Mouse (Mus musculus) left cerebral cortex, adult 18-20 months (tissue): ENCODE results near the gene BC037034. TPM values are rescaled to one million over a fixed set of nuclear protein-coding genes. Genes with fewer than 3 reads are reported as not detected.
A peak's percentile ranks its signal among the peaks of the same experiment; 100 is the strongest.

ENCODE experiments used
- DNase-seq, 2 experiments: peaks; one replicate each; pipeline ENCODE4 v3.0.0; 2021 to 2022; ENCODE audit warnings: low spot score in 2 of 2, mixed read lengths in 1 of 2
- long read RNA-seq, 2 experiments: library from polyadenylated mRNA; stranded (forward); transcript quantifications; one replicate each; pipeline ENCODE4 v2.0.0; 2021
- total RNA-seq, 2 experiments: library from RNA; stranded (reverse); gene quantifications; 2 replicates each; pipeline ENCODE4 v1.2.3; 2021

BC037034 gene
- total RNA-seq = 10 to 100 TPM; 61.4 to 71.1 TPM
- long read RNA-seq, experiment 1, transcript BC037034-205 (10 exons, 2,093 nt) = minor isoform, 10 of 57 reads
- long read RNA-seq, experiment 1, transcript BC037034-201 (11 exons, 2,490 nt) = major isoform, 23 of 57 reads
- long read RNA-seq, experiment 1, partial matches to known transcripts = 6 of 57 reads
- long read RNA-seq, experiment 1, other reads (novel, unspliced or antisense) = 18 of 57 reads
- long read RNA-seq, experiment 2, transcript BC037034-201 (11 exons, 2,490 nt) = major isoform, 25 of 46 reads
- long read RNA-seq, experiment 2, partial matches to known transcripts = 10 of 46 reads
- long read RNA-seq, experiment 2, other reads (novel, unspliced or antisense) = 9 of 46 reads

DNA sequence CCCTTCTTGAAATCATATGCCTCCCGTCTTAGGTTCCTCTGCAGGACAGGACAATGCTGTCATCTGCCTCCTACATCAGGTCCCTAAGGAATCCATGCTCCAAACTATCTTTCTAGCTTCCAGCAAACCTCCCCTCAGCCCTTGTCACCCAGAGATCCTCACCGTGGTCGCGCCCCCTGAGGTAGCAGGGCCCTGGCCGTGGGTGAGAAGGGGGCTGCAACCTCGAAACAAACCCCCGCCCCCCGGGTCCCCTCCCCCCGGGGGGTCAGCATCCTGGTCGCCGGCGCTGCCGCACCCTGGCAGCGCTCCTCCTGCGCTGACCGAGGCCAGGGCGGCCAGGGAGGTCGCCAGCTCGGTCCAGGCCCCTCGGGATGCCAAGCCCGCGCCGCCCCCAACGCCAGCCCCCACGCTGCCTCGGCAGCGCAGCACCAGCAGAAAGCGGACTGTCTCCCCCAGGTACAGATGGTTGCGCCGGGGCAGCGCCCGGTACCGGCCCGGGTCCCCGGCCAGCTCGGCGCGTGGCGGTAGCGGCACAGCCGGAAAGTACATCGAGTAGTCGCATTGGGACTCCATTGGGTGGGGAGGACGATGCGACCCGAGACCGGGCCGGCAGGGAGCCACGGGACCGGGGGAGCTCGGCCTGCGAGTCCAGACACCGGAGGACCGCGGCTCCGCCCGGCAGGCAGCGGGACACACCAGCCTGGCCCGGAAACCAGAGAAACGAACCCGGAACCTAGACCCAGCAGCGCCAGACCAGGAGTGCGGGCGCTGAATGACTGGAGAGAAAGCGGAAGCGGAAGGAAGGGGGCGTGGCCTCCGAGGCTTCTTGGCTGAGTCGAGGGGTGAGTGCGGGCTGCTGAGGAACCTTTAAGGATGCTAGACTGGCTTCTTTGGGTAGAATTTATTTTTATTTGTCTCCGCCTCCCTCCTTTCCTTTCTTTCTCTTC, at the start of gene BC037034:
TSS of gene BC037034 (minus strand) at position 774 of the 947 bp plus-strand sequence.
- DNase-seq = peak; percentile 90 to 94

DNA sequence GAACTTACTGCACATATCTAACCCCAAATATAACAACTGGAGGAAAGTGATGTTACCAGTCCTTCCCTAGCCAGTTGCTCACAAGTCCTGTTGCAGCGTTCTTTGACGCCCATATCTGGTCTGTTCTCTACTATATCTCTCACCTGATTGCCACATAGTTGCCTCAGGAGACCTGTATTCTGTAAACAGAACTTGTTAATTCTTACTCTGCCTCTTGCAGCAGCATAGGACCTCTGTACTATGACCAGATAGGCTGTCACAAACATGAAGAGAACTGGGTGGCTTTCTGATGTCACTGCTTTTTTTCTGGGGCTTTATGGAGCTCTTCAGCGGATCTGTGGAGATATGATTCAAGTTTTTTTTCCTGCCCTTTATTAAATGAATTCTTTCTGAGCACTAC, 49.0 kb upstream of the BC037034 start:
- no peak for DNase-seq

DNA sequence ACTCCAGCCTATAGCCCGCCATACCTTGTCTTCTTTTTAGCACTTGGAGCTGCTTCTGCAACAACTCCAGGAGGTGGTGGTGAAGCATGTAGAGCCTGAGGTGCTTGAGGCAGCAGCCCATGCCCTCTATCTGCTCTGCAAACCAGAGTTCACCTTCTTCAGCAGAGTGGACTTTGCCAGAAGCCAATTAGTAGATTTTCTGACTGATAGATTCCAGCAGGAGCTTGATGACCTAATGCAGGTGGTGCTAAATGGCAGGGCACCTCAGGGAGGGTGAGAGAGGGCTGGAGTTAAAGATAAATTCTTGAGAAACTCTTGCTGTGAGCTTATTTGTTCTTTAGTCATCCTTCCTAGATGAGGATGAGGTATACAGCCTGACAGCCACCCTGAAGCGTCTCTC, 35.8 kb upstream of the BC037034 start:
- no peak for DNase-seq

DNA sequence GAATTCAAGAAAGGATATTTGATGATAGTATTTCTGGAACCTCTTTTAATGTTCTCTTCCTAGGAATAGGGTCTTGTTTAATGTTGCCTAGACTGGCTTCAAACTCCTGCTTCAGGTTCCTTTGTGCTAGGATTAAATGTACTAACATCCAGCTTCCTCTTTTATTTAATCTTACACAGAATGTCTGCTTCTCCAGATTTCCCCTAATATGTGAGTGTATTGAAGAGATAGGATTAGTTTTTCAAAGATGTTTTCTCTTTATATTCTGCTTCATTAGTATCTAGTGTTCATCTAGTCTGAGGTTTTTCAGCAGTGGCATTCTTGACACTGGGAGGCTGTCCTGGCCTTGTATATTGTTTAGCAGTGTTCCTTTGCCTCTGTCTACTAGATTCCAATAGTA, 30.3 kb upstream of the BC037034 start:
- DNase-seq = no peak

DNA sequence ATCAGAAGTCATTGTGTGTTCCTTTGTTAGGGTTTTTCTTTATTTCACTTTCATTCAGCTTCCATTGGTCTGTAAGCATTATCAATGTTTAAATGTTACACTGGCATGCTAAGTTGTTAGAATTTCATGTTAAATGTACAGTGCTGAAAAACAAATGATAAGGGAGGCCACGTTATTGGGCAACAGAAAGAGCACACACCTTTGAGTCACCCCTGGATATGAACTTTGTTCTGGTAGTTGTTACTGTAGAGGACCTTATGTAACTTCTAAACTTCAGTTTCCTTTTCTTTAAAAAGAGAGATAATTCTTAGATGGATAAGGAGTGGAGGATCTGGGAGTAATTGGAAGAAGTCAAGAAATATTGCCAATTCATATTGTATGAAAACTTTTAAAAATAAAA, 27.8 kb upstream of the BC037034 start:
- DNase-seq = no peak

DNA sequence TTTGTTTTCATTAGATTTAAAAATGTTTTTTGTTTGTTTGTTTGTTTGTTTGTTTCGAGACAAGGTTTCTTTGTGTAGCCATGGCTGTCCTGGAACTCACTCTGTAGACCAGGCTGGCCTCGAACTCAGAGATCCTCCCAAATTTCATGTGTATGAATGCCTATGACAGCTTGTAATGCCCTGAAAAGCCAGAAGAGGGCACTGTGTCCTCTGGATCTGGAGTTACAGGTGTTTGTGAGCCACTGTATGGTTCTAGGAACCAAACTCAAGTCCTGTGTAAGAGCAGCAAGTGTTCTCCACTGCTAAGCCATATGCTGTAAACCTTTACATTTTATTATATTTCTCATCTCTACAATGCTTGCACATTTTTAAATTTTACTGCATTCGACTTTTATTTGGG, 24.0 kb upstream of the BC037034 start:
- DNase-seq = no peak

DNA sequence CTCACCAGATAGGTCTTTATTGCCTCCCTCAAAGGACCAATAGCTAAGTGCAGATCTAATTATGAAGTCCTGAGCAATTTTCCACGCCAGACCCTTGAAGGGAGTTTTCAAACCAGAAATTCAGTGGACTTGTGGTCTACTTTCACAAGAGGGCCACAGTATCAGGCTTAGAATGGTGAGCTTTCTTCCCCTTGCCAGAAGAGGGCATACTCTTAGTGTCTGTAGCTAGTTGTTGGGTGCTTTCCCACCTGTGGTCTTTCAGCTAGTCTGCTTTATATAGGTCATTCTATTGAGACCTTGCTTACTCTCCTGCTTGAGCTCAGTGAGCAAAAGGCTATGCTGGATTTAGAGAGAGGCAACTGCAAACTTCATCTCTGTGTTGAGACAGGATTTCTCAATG, 19.7 kb upstream of the BC037034 start:
- no peak for DNase-seq

DNA sequence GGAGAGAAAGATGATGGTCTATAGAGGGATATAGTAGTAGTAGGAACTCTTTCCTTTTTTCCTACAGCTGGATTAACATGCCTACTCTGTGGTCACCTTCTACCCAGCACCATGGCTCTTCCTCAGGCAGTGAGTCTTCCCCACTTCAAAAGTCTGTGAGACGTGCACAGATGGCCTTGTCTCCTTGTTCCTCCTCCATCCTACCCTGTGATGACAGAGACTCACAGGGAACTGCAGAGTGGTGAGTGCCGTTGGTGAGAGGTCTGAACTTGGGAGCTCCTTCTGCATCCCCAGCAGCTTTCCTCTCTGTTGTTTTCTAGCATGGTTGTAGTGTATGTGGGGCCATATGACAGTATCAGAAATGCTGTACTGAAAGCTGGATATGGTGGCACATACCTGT, 18.0 kb upstream of the BC037034 start:
- no peak for DNase-seq

DNA sequence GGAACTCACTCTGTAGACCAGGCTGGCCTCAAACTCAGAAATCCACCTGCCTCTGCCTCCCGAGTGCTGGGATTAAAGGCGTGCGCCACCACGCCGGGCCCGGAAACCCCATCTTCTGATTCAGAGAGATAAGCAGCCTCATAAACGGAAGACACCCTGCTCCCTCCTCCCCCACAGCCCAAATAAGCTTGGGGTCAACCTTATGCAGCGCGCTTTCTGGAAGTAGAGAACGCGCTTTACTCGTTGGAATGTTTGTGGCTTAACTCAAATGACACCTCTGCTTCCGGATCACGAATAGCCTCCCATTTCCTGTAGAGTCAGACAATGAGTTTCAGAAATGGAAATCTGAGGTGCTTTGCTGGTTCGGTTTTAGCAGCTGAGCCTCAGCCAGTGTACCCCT, 17.0 kb upstream of the BC037034 start:
- no peak for DNase-seq

DNA sequence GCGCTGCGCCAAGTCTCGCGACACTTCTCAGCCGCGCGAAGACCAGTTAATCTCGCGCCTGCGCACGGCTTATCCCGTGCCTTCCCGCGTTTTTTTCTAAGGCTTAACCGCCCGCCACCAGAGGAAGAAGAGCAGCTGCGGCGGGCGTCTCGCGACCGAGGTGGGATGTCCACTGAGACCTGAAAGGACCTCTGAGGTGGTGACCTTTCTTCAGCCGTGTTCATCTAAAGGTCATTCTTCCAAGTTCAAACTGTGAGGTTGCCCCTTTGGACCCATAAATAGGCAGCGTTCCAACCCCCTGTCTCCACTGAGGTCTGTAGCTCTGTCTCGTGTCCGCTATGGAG, 16.6 kb upstream of the BC037034 start:
- DNase-seq = no peak

DNA sequence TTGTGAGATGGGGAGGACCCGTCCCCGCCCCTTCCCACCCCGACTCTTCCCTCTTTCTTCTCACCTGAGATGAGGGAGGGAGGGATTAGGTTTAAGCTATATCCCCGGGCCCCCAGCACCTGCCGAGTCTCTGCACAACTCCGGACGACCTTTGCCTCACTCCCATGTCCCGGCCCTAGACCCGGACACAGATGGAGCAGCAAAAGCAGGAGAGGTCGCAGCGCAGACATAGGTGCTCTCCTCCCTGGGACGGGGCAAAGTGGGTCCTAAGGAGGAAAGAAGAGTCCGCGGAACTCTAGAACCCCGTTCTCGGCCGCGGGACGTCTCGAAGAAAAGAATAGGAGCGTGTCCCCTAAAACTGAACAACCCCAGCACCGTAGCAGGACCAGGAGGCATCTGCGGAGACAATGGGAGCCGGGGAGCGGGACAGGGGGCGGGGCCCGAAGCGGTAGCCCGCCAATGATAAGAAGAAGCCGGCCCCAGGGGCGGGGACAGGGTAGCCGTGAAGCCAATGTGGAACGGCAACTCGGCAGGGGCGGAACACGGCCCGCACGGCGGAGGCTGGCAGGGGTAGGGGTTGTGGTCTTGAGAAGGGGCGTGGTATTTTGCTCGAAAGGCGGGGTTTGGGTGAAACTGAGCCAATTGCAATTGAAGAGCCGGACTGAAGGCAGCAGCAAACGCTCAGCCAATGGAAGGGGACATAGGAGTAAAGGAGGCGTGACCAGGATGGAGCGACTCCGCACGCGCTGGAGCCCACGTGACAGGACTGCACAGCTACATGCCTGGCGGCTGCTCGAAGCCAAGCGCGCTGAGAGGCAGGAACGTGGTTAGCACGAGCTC, 16.0 kb upstream of the BC037034 start, which contains the start of the genes Gm43720, Gpc2 and Stag3:
TSS of gene Gm43720 (minus strand) at position 374 of the 840 bp plus-strand sequence.
TSS of gene Gpc2 (minus strand) at position 421 of the 840 bp plus-strand sequence.
TSS of gene Stag3 (plus strand) at position 656 of the 840 bp plus-strand sequence.
- peak; percentile 53 to 60 for DNase-seq

DNA sequence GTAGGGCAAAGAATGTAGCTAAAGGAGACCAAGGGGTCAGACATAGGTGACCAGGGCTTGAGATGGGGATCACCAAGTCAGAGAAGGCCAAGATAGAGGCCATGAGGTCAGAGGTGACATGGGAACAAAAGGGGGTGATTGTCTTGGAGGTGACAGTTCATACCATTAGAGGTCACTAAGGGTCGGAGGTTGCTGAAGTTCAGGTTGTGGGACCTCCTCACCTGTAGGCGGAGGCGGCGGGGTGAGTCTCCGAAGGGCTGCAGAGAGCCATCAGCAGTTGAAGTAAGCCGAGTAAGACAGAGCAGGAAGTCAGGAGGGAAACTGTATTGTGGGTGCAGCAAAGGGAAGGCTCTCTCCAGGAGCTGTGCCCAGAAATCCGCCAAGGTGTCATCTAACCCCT, 14.2 kb upstream of the BC037034 start:
- no peak for DNase-seq

DNA sequence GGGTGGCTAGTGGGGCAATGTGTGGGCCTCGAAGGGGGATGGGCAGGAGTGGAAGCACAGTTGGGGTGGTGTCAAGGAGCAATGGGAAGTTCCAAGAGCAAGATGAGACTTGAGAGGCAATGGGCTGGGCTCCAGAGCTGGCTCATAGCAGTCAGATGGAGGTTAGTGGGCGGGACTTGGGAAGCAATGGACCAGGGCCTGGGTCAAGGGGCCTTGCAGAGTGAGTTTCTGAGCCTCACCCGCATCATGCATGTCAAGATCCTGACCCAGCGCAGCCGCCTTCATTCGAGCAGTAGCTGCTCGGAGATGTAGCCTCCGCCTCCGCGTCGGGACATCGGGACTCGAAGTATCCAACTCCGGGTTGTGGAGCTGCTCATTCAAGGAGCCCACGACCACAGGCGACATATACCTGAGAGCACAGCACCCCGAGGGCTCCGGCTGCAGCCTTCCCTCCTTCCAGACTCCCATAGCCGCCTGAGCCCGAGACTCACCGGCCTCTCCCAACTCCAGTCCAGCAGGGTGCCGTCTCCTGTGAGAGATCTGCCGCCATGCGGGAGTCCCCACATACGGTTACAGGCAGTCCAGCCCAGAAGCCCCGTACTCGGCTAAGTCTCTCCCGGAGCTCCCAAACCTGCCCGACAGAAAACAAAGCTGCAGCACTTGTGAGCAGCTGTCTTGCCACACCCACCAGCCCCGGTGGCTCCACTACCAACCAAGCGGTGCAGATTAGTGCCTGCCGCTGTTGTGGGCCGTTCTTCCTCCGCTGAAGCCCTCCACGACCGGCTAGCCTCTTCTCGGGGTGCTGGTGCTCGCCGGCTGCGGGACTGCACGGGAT, 11.6 kb upstream of the BC037034 start:
- DNase-seq = no peak

DNA sequence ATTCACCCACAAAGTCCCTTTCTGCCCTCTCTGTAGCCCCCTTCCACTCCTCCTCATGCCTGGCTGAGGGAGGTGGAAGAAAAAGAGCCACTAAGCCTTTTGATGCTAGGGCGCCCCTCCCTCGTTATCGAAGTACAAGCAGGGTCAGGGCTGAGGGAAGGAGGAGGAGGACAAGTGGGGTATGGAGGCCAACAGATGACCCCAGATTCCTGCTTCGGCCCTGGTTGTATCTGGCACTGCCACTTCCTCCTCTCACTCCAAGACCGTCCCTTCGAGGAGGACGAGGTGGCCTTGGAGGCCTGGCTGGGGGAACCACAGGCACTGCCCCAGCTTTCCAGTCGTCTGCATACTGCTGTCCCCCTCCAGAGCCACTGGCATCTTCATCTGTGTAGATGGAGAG, 10.4 kb upstream of the BC037034 start:
- DNase-seq = no peak

DNA sequence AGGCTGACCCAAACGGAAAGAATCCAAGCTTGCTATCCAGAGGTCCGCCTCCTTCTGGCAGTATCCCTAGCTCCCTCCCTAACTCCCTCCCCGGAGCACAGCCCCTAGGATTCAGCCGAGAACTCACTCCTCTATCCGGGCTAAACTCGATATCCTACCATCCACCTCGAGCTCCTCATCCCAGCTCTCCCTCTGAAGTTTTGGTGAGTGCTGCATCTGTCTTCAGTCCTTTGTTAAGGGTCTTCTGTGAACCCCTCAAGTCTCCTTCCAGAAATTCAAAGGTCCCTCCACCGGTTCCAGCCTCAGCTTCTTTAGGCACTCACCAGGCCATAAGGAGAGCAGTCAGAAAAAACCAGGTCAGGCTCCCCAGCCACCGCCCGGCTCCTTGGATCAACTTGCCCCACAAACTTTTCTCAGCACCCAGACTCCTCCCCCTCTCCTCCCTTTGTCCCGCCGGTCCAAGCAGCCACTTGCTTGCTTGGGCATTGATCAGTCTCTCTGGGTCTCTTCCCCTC, 8.6 kb upstream of the BC037034 start, which contains the start of gene Gal3st4:
TSS of gene Gal3st4 (minus strand) at position 432 of the 515 bp plus-strand sequence.
- no peak for DNase-seq

DNA sequence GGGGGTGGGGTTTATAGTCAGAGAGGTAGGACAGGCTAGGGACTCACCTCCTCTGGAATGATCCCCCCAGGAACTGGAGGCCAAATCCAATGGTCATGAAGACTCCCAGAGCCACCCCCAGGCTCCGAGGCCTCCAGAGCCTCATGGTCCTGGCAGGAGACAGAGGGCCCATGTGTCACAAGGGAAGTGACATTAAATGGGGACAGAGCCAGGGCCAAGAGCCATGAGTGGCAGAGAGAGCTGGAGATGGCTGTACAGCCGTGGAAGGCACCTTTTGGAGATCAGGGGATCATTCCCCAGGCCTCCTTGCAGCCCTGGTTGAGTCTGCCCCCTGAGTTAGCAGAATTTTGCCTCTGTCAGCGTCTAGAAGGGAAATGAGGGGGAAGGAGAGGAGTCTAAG, 7.4 kb upstream of the BC037034 start:
- no peak for DNase-seq

DNA sequence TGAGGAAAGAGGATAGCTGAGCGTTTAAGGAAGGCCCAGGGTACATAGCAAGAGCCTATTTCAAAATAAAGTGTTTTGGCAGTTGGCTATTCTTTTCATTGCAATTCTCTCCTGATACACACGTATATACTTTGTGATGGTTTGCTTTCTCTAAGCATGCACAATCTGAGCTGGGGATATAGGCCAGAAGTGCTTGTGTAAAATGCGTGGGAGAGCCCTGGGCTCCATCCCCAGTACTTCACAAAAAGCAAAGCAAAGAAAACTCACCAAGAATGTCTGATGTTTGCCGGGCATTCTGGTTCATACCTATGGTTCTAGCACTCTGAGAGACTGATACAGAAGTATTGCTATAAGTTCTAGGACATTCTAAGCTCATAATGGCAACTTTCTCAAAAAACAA, 5.1 kb upstream of the BC037034 start:
- no peak for DNase-seq

DNA sequence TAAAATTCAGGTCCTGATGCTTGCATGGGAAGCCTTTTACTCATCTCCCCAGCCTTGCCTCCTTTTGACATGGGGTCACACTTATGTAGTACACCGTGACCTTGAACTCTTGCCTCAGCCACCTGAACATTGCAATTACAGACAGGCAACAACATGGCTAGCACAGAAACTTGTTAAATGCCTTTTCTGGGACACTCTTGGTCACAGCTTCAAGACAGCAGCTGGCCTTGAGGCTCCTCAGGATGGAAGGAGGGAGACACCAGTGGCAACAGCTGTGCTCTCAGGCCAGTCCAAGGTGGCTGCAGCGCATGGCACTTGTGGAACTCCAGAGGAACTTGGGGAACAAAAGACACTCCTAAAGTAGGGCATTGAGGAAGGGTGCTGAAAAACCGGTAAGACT, 3.3 kb upstream of the BC037034 start:
- DNase-seq = no peak

DNA sequence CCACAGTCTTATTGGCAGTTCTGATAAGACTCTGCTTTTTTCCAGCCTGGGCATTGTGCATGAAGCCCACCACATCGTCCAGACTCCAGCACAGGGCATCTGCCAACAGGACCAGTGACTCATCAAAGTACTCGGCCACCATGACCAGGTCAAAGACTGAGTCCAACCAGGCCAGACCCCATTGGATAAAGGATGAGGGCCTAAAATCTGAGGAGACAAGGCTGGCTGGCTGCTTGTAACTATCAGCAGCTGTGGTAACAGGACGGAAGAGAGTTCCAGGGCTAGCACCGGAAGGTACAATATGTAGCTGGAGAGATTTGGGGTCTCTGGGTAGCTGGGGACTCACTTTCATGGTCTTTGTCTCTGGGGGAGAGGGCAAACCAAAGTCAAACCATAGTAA, 1.9 kb upstream of the BC037034 start:
- no peak for DNase-seq

DNA sequence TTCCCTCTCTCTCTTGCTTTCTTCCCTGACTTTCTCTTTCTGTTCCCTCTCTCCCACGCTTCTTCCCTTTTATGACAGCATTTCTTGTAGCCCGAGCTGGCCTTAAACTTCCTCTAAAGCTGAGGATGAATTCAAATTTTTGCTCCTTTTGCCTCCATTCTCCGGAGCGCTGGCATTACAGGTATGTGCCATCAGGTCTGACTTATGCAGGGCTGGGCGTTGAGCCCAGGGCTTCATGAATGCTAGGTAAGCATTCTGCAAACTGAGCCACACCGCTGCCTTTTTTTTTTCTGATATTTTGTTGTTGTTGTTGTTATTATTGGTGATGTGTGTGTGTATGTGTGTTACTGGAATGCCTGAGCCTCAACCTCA, 360 bp upstream of the BC037034 start:
- no peak for DNase-seq
